Mouse (Mus musculus): ENCODE results near the gene Cdc42ep2. TPM values are rescaled to one million over a fixed set of nuclear protein-coding genes. Genes with fewer than 3 reads are reported as not detected.

The Cdc42ep2 gene
- polyA plus RNA-seq, 1 experiment: 16.4 TPM

DNA sequence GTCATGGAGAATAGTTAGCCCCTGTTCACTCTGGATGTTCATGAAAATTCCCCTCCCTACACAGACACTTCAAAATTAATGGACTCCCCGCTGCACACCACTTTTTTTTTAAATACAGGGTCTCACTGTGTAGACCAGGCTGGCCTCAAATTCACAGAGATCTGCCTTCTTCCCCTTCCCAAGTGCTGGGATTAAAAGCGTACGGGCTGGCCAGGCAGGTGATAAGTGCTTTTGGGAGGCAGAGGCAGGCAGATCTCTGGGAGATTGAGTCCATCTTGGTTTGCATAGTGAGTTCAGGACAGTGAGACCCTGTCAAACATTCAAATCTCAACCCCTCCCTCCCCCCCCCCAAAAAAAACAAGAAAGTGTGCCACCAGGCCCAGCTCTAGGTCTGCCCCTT is 1.7 kb downstream of the Cdc42ep2 start:
- TF ChIP-seq POLR2A (IDR thresholded peaks at IDR 0.05; ENCODE audit: extremely low read depth, insufficient read depth, low read length): no peak
- no peak for TF ChIP-seq CTCF (IDR thresholded peaks at IDR 0.05; ENCODE audit: extremely low read depth, insufficient read depth, low read length)
- no peak overlapping the region for H3K4me3 ChIP-seq (ENCODE audit: insufficient read depth, low read length)
- H3K4me1 ChIP-seq (ENCODE audit: control insufficient read depth, insufficient read depth, low read length): peaks cover 2% of the 10 kb centered on the region; the same call in 1 of the 2 replicates
- H3K27ac ChIP-seq (ENCODE audit: insufficient read depth, low read length): no peak overlapping the region

DNA sequence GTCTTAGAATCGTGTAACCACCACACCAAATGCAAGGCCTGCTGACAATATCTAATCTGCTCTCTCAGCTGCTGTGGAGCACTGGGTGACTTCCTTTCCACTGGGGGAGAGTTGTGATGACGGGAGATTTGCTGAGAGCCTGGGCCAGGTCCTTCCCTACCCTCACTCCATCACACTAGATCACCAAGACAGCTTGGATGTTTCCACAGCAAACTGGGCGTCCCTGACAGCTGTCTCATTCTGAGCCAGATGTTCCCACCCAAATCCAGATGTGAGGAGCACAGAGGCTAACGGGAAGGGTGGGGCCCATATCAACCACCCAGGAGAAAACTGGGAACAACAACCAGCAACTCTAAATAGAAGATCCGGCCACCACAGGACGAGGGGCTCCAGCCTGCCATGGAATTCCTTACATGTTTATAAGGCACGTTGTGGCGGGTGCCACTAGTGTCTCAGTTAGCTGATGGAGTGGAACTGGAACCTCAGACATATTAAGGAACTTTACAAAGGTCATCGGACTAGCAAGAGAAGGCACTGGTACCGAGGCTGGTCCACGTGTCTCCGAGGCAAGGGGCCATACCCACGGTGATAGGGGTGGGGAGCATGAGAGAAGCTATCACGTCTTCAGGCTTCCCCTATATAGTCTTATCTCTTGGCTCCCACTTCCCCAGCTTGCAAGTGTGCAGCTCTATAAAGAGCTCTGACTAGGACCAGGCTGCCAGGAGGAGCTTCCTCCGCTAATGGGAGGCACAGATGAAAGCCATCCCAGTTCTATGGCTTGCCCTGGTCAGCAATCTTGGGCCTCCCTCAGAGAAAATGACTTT is 2.3 kb downstream of the Cdc42ep2 start:
- H3K27ac ChIP-seq (ENCODE audit: insufficient read depth, low read length): no peak overlapping the region
- peaks cover 2% of the 10 kb centered on the region; the same call in 1 of the 2 replicates for H3K4me1 ChIP-seq (ENCODE audit: control insufficient read depth, insufficient read depth, low read length)
- TF ChIP-seq CTCF (IDR thresholded peaks at IDR 0.05; ENCODE audit: extremely low read depth, insufficient read depth, low read length) (no peak), POLR2A (IDR thresholded peaks at IDR 0.05; ENCODE audit: extremely low read depth, insufficient read depth, low read length) (no peak)
- H3K4me3 ChIP-seq (ENCODE audit: insufficient read depth, low read length): no peak overlapping the region

DNA sequence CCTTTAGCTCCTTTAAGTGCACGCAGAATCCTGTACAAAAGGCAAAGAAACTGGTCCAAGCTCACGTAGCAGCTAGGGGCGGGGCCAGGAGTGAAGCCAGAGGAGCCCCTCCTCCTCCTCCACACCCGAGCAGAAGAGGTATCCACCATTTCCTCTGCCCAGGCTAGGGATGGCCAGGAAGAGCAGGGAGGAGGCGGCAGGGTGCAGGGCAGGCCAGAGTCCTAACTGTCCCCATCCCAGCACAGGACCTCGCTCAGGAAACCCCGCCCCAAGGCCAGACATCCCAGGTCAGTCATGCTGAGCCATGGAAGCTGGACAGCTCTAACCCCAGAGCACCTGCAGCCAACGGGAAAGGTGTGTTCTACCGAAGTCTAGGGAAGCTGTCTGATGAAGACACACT is 2.9 kb downstream of the Cdc42ep2 start:
- H3K4me1 ChIP-seq (ENCODE audit: control insufficient read depth, insufficient read depth, low read length): peaks cover 2% of the 10 kb centered on the region; the same call in 1 of the 2 replicates
- H3K4me3 ChIP-seq (ENCODE audit: insufficient read depth, low read length): no peak overlapping the region
- no peak overlapping the region for H3K27ac ChIP-seq (ENCODE audit: insufficient read depth, low read length)
- no peak for TF ChIP-seq CTCF (IDR thresholded peaks at IDR 0.05; ENCODE audit: extremely low read depth, insufficient read depth, low read length)
- TF ChIP-seq POLR2A (IDR thresholded peaks at IDR 0.05; ENCODE audit: extremely low read depth, insufficient read depth, low read length): no peak

DNA sequence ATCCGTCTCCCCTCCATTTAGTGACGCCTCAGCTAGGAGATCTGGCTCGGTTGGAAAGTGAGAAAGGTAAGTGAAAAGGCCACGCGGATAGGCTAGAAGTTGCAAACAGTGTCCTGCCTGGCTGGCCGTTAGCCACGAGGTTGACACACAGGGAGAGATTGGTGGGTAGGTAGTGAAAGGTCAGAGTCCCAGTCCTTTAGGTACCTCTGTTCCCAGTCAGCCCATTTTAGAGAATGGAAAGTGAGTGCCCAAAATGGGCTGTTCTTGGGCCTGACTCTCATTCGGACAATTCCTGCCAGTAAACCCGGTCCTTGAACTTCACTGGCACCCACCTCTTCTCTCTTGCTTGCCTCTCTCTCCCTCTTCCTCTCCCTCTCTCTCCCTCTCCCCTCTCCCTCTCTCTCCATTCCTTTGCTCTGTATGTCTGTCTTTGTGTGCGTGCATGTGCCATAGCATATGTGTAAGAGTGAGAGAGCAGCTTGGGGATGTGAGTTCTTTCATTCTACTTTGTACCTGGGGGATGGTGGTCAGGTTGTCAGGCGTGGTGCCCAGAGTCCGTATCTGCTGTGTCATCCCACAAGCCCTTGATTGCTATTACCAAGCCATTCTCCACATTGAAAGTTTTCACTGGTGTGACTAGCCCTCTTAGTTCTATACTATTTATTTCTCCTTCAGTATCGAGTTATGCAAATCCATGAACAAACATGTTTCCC is 11.5 kb downstream of the Cdc42ep2 start, which contains the start of gene Dpf2:
Gene Dpf2 (minus strand): TSS at position 4 of the 713 bp plus-strand sequence.
- Histone ChIP-seq H3K4me1 (ENCODE audit: control insufficient read depth, insufficient read depth, low read length) (peaks cover 3% of the 10 kb centered on the region; the same call in 1 of the 2 replicates), H3K4me3 (ENCODE audit: insufficient read depth, low read length) (peak within 1 kb of the TSS; percentile 56), H3K27ac (ENCODE audit: insufficient read depth, low read length) (peak within 1 kb of the TSS; percentile 20; the same call in 1 of the 2 replicates)
- TF ChIP-seq CTCF (IDR thresholded peaks at IDR 0.05; ENCODE audit: extremely low read depth, insufficient read depth, low read length) (no peak), POLR2A (IDR thresholded peaks at IDR 0.05; ENCODE audit: extremely low read depth, insufficient read depth, low read length) (no peak)

DNA sequence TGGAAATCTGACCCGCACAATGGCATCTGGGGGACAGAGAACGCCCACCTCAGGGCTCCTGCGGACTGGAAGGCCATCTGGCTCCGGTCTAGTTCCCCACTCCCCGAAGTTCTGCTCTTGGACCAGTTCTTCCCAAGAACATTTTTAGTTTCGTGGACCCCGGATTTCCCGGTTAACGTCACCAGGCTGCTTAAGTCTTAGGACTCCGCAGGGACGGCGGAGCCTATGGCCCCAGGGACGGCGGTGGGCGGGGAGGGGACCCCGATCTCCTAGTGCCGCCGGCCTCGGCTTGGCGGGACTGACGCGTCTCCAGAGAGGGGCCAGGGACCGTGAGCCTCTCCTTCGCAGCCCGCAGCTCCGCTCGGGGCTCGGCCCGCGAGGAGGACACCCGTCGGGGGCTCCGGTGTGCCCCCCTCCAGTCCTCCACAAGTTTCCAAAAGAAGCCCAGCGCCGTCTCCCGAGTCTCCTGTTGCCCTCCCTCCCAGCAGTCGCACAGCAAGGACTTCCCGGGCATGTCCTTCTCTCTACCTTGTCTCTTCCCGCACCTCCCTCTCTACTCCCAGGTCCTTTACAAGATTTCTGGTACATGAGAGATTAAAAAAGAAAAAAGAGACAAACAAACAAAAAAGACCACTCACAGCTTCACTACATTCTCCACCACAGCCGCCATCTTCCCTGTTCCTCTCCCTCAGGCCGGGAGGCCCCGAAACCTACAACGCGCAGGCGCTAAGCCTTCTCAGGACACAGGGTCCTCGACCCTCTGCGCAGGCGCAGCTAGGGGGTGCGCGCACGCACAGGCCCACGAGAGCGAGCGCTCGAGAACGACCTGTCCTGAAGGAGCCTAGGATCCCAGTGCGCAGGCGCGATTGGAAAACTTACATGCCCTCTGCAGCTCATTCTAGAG is 12.3 kb downstream of the Cdc42ep2 start:
- Histone ChIP-seq H3K4me3 (ENCODE audit: insufficient read depth, low read length) (peak overlapping the region; percentile 56), H3K4me1 (ENCODE audit: control insufficient read depth, insufficient read depth, low read length) (peaks cover 3% of the 10 kb centered on the region; the same call in 1 of the 2 replicates), H3K27ac (ENCODE audit: insufficient read depth, low read length) (peak overlapping the region; percentile 20; the same call in 1 of the 2 replicates)
- peak; percentile 97 for TF ChIP-seq POLR2A (IDR thresholded peaks at IDR 0.05; ENCODE audit: extremely low read depth, insufficient read depth, low read length)
- no peak for TF ChIP-seq CTCF (IDR thresholded peaks at IDR 0.05; ENCODE audit: extremely low read depth, insufficient read depth, low read length)

DNA sequence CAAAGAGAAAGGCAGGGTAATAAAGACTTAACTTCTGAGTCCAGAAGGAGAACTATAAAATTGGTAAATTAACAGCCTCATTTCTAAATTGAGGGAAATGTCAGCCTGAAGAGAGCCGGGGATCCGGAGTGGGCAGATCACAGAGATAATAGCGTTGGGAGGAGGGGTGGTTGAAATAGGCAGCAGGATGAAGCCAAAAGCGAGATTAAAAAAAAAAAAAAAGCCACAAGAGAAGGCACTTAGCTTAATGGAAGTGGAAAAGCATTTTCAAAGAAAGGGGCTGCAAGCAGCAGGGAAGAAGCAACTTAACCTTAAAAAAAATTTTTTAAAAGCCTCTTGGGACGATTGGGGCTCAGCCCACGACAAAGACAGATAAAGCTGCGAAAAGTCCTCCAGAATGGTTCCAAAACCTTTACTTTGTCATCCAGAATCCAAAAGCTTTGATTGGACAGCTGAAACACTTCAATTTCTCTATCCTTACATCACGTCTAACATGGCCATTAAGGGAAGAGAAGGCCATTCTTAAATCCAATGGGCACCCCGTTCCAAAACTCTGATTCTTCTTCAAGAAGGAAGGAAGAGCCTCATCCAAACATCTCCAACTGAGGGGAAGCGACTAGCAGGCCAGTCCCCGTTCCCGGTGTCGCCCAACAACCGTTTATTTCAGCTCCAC is 13.1 kb downstream of the Cdc42ep2 start:
- no peak overlapping the region for H3K27ac ChIP-seq (ENCODE audit: insufficient read depth, low read length)
- peak overlapping the region; percentile 56 for H3K4me3 ChIP-seq (ENCODE audit: insufficient read depth, low read length)
- H3K4me1 ChIP-seq (ENCODE audit: control insufficient read depth, insufficient read depth, low read length): peaks cover 3% of the 10 kb centered on the region; the same call in 1 of the 2 replicates
- TF ChIP-seq POLR2A (IDR thresholded peaks at IDR 0.05; ENCODE audit: extremely low read depth, insufficient read depth, low read length) (no peak), CTCF (IDR thresholded peaks at IDR 0.05; ENCODE audit: extremely low read depth, insufficient read depth, low read length) (no peak)

DNA sequence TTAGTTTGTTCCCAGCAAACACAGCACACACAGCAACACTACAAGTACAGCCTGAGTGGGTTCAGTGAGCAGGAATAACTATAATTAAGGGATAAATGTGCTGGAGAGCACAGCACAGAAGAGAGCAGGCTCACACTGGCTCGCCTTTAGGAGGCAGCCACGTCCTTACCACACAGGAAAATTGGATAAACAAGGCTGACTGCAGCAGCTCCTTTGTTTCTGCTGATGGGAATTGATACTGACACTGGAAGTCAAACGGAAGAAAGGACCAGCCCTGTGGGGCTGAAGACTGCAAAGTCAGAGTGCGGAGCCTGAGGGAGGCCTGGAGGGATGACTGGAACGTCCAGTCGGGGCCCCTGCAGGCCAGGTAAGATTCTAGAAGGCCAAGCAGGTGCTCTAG is 14.4 kb downstream of the Cdc42ep2 start:
- H3K27ac ChIP-seq (ENCODE audit: insufficient read depth, low read length): no peak overlapping the region
- TF ChIP-seq CTCF (IDR thresholded peaks at IDR 0.05; ENCODE audit: extremely low read depth, insufficient read depth, low read length) (no peak), POLR2A (IDR thresholded peaks at IDR 0.05; ENCODE audit: extremely low read depth, insufficient read depth, low read length) (no peak)
- H3K4me1 ChIP-seq (ENCODE audit: control insufficient read depth, insufficient read depth, low read length): peaks cover 3% of the 10 kb centered on the region; the same call in 1 of the 2 replicates
- no peak overlapping the region for H3K4me3 ChIP-seq (ENCODE audit: insufficient read depth, low read length)

DNA sequence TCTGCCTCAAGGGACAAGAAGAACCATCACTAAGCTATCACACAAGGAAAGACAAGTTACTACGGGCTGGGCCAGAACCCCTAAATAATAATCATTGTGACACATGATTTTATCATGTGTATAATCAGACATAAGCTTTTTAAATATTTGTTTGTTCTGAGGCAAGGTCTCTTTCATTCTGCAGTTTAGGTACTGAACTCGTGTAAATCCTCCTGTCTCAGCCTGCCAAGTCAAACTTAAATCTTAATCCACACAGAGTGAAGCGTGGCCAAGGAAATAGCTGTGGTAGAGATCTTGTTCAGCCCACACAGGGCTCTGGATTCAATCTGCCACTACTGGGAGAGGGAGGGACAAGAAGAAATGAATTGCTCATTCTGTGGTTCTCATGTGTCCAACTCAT is 17.3 kb downstream of the Cdc42ep2 start:
- TF ChIP-seq CTCF (IDR thresholded peaks at IDR 0.05; ENCODE audit: extremely low read depth, insufficient read depth, low read length) (no peak), POLR2A (IDR thresholded peaks at IDR 0.05; ENCODE audit: extremely low read depth, insufficient read depth, low read length) (no peak)
- Histone ChIP-seq H3K4me3 (ENCODE audit: insufficient read depth, low read length) (no peak overlapping the region), H3K27ac (ENCODE audit: insufficient read depth, low read length) (no peak overlapping the region), H3K4me1 (ENCODE audit: control insufficient read depth, insufficient read depth, low read length) (peaks cover 3% of the 10 kb centered on the region; the same call in 1 of the 2 replicates)

Data from cortical plate, adult 2 months (tissue).